Mouse (Mus musculus) kidney, embryonic 14.5 days (tissue): Measurements from ENCODE around the gene Gm49387. TPM values are rescaled to one million over a fixed set of nuclear protein-coding genes. Genes with fewer than 3 reads are reported as not detected.

Experiments
- ATAC-seq: fragments of 200-750 bp; cut with Nextera tagmentation; 2 replicates; pipeline ENCODE4 v1.8.0; 2017; ENCODE audit warnings: moderate number of reproducible peaks, mild to moderate bottlenecking, moderate TSS enrichment, moderate library complexity; ENCODE audit not compliant: low FRiP score, low TSS enrichment
- H3K27ac ChIP-seq: fragments of 300-500 bp; sonication (generic); 2 replicates; pipeline ENCODE4 v1.5.1; 2014; ENCODE audit warnings: low read depth, mild to moderate bottlenecking, low read length, moderate library complexity, mixed read lengths
- H3K27me3 ChIP-seq: fragments of 300-500 bp; sonication (generic); 2 replicates; pipeline ENCODE4 v1.6.1; 2014; ENCODE audit warnings: mild to moderate bottlenecking, low read length; ENCODE audit not compliant: control insufficient read depth, insufficient read depth
- H3K36me3 ChIP-seq: fragments of 300-500 bp; sonication (generic); 2 replicates; pipeline ENCODE4 v1.6.1; 2014; ENCODE audit warnings: low read length, mixed read lengths; ENCODE audit not compliant: control insufficient read depth, insufficient read depth
- H3K4me1 ChIP-seq: fragments of 300-500 bp; sonication (generic); 2 replicates; pipeline ENCODE4 v1.6.1; 2014; ENCODE audit warnings: low read length, mixed read lengths; ENCODE audit not compliant: control insufficient read depth, insufficient read depth
- H3K4me2 ChIP-seq: fragments of 300-500 bp; sonication (generic); replicated peaks from 2 replicates; pipeline ENCODE4 v1.6.1; 2014; ENCODE audit warnings: low read depth, mild to moderate bottlenecking, low read length
- H3K4me3 ChIP-seq: fragments of 300-500 bp; sonication (generic); 2 replicates; pipeline ENCODE4 v1.5.1; 2014; ENCODE audit warnings: mild to moderate bottlenecking, low read length
- H3K9ac ChIP-seq: fragments of 300-500 bp; sonication (generic); 2 replicates; pipeline ENCODE4 v1.6.1; 2014; ENCODE audit warnings: low read depth, mild to moderate bottlenecking, low read length, moderate library complexity
- H3K9me3 ChIP-seq: fragments of 300-500 bp; sonication (generic); 2 replicates; pipeline ENCODE4 v1.6.1; 2016; ENCODE audit warnings: low read length; ENCODE audit not compliant: control insufficient read depth
- WGBS: fragments of 180-500 bp; shearing (Covaris S2); extraction: QIAGEN DNeasy Blood & Tissue Kit; methylation state at CpG from one replicate; pipeline ENCODE4 v1.1.7; 2014; 5-methylcytosine and 5-hydroxymethylcytosine counted together
- polyA plus RNA-seq: library from polyadenylated mRNA; unstranded; fragments of >200 nt; fragmentation: Nextera tagmentation; extraction: Ambion mirVana; gene quantifications from 2 replicates; pipeline ENCODE4 v1.2.1, GENCODE M21; 2014

Gene Gm49387
- polyA plus RNA-seq, result 3.3 TPM in 1 of 2 replicates, not detected in the other

GRCm38 (mm10) chr14:31640346-31640889, at the start of gene Gm49387:
TSS of gene Gm49387 (minus strand) at chr14:31640878.
- peak within 1 kb of the TSS; percentile 67 for H3K9ac ChIP-seq
- peak within 1 kb of the TSS; percentile 75 for H3K4me2 ChIP-seq
- 0 out of 2 replicates have a peak, but pooled peaks cover 5% of the 10 kb centered on the region for H3K4me1 ChIP-seq
- H3K36me3 ChIP-seq, result no peaks in the 10 kb centered on the region
- H3K27ac ChIP-seq, result peak within 1 kb of the TSS; percentile 69
- peak within 1 kb of the TSS; percentile 51 for H3K4me3 ChIP-seq
- WGBS, result 3% methylated on average over 26 of the region's 26 CpGs
- no peaks in the 10 kb centered on the region for H3K27me3 ChIP-seq
- no peaks in the 10 kb centered on the region for H3K9me3 ChIP-seq
- peak; percentile 26 for ATAC-seq

GRCm38 (mm10) chr14:31686231-31686630, 45.6 kb upstream of the Gm49387 start:
- H3K4me3 ChIP-seq, result no peak overlapping the region
- WGBS, result 89% methylated on average over 1 of the region's 1 CpGs
- ATAC-seq, result no peak
- no peak overlapping the region for H3K27ac ChIP-seq
- H3K9ac ChIP-seq, result no peak overlapping the region
- H3K4me1 ChIP-seq, result 0 out of 2 replicates have a peak, but pooled peaks cover 3% of the 10 kb centered on the region
- H3K4me2 ChIP-seq, result no peak overlapping the region
- no peaks in the 10 kb centered on the region for H3K36me3 ChIP-seq
- no peaks in the 10 kb centered on the region for H3K9me3 ChIP-seq
- H3K27me3 ChIP-seq, result no peaks in the 10 kb centered on the region

GRCm38 (mm10) chr14:31685680-31686079, 45.0 kb upstream of the Gm49387 start:
- Histone ChIP-seq H3K27ac (no peak overlapping the region), H3K4me3 (no peak overlapping the region), H3K9ac (no peak overlapping the region), H3K36me3 (no peaks in the 10 kb centered on the region), H3K9me3 (no peaks in the 10 kb centered on the region), H3K4me2 (no peak overlapping the region), H3K27me3 (no peaks in the 10 kb centered on the region), H3K4me1 (0 out of 2 replicates have a peak, but pooled peaks cover 3% of the 10 kb centered on the region)
- WGBS, result 77% methylated on average over 10 of the region's 10 CpGs
- ATAC-seq, result no peak

- no peak overlapping the region for H3K4me3 ChIP-seq
- no peak overlapping the region for H3K9ac ChIP-seq
- no peak overlapping the region for H3K27ac ChIP-seq
- no peaks in the 10 kb centered on the region for H3K27me3 ChIP-seq
- no peaks in the 10 kb centered on the region for H3K36me3 ChIP-seq
- H3K9me3 ChIP-seq, result no peaks in the 10 kb centered on the region
- 0 out of 2 replicates have a peak, but pooled peaks cover 3% of the 10 kb centered on the region for H3K4me1 ChIP-seq
- no peak overlapping the region for H3K4me2 ChIP-seq
- ATAC-seq, result no peak
- 82% methylated on average over 7 of the region's 7 CpGs for WGBS
Measured at GRCm38 (mm10) chr14:31684343-31685040, 43.8 kb upstream of the Gm49387 start.

GRCm38 (mm10) chr14:31683610-31684009, 42.9 kb upstream of the Gm49387 start:
- Histone ChIP-seq H3K4me2 (no peak overlapping the region), H3K36me3 (no peaks in the 10 kb centered on the region), H3K4me1 (0 out of 2 replicates have a peak, but pooled peaks cover 3% of the 10 kb centered on the region), H3K9me3 (no peaks in the 10 kb centered on the region), H3K4me3 (no peak overlapping the region), H3K9ac (no peak overlapping the region), H3K27me3 (no peaks in the 10 kb centered on the region), H3K27ac (no peak overlapping the region)
- no peak for ATAC-seq
- 63% methylated on average over 2 of the region's 2 CpGs for WGBS

GRCm38 (mm10) chr14:31681931-31682555, 41.4 kb upstream of the Gm49387 start:
- no peak overlapping the region for H3K27ac ChIP-seq
- H3K9ac ChIP-seq, result no peak overlapping the region
- no peak overlapping the region for H3K4me3 ChIP-seq
- H3K4me1 ChIP-seq, result 0 out of 2 replicates have a peak, but pooled peaks cover 3% of the 10 kb centered on the region
- H3K4me2 ChIP-seq, result no peak overlapping the region
- no peaks in the 10 kb centered on the region for H3K27me3 ChIP-seq
- WGBS, result 64% methylated on average over 5 of the region's 5 CpGs
- H3K9me3 ChIP-seq, result no peaks in the 10 kb centered on the region
- H3K36me3 ChIP-seq, result no peaks in the 10 kb centered on the region
- ATAC-seq, result no peak

- H3K9ac ChIP-seq, result no peak overlapping the region
- H3K27me3 ChIP-seq, result no peaks in the 10 kb centered on the region
- no peak overlapping the region for H3K27ac ChIP-seq
- H3K4me1 ChIP-seq, result 0 out of 2 replicates have a peak, but pooled peaks cover 3% of the 10 kb centered on the region
- no peak for ATAC-seq
- no peaks in the 10 kb centered on the region for H3K9me3 ChIP-seq
- no peak overlapping the region for H3K4me2 ChIP-seq
- no peaks in the 10 kb centered on the region for H3K36me3 ChIP-seq
- no peak overlapping the region for H3K4me3 ChIP-seq
- 89% methylated on average over 9 of the region's 9 CpGs for WGBS
Measured at GRCm38 (mm10) chr14:31681291-31681690, 40.6 kb upstream of the Gm49387 start.

- H3K36me3 ChIP-seq, result no peaks in the 10 kb centered on the region
- H3K27me3 ChIP-seq, result no peaks in the 10 kb centered on the region
- ATAC-seq, result no peak
- no peak overlapping the region for H3K4me2 ChIP-seq
- no peak overlapping the region for H3K4me3 ChIP-seq
- 0 out of 2 replicates have a peak, but pooled peaks cover 3% of the 10 kb centered on the region for H3K4me1 ChIP-seq
- 92% methylated on average over 3 of the region's 3 CpGs for WGBS
- H3K27ac ChIP-seq, result no peak overlapping the region
- H3K9ac ChIP-seq, result no peak overlapping the region
- H3K9me3 ChIP-seq, result no peaks in the 10 kb centered on the region
Measured at GRCm38 (mm10) chr14:31680656-31681055, 40.0 kb upstream of the Gm49387 start.
